Mouse (Mus musculus) C2C12 (cell line): ENCODE results near the gene Kdm6a.

Experiments
- CTCF ChIP-seq: IDR thresholded peaks from one replicate; pipeline ENCODE4 v1.5.1; 2011; ENCODE audit not compliant: control insufficient read depth, insufficient read depth, insufficient read length
- MYOD1 ChIP-seq: IDR thresholded peaks from one replicate; pipeline ENCODE4 v1.6.1; 2011; ENCODE audit warnings: low read depth; ENCODE audit not compliant: control insufficient read depth, insufficient read length
- USF1 ChIP-seq: IDR thresholded peaks from one replicate; pipeline ENCODE4 v1.6.1; 2011; ENCODE audit warnings: low read depth, mild to moderate bottlenecking, control low read depth, moderate library complexity

DNA sequence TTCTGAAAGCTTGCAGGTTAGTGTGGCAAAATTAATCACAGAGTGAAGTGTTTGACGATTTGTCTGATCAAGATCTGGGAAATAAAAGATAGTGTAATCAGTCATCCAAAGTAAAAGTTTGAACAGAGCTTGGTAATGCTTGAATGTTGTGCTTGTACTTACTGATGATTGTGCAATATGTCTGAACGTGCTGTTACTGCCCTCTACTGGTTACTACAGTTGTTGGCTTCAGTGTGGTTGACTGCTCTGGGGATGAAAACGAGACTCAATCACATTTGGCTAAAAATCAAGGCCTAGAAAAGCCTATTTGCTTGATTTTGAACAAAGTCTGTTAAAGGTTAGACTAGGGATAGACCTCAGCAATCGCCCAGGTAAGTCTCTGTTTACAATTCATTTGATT, 92.4 kb downstream of the Kdm6a start:
- TF ChIP-seq CTCF: peak; percentile 32
- TF ChIP-seq MYOD1: no peak
- no peak for TF ChIP-seq USF1
